Mouse (Mus musculus) thymus, postnatal 4 days (tissue): ENCODE data around the gene Klhdc9.
"Not testable (repeated sequence)": the region's sequence is repeated elsewhere in the genome, so short reads cannot be mapped to it uniquely, and the experiment has no call there.

Source experiments
- DNase-seq: peaks from one replicate; pipeline ENCODE4 v3.0.0; 2021

Gene Klhdc9

DNA sequence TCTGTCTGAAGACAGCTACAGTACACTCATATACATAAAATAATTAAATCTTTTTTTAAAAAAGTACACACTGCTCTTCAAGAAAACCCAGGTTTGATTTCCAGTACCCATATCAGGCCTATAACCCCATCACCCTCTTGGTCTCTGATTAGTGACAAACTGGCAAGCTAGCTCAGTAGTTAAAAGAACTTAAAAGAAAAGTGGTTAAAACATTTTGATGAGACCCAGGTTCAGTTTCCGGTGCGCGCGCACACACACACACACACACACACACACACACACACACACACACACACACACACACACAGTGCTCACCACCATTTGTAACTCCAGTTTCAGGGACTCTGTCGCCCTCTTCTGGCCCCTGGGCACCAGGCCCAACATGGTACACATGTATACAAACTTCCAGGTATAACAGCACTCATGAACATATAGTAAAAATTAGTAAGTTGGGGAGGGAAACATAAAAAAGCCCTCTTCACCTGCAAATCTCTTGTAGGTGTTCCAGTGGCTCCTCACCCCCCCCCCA is 4.7 kb downstream of the Klhdc9 start:
- DNase-seq: peak; percentile 78

DNA sequence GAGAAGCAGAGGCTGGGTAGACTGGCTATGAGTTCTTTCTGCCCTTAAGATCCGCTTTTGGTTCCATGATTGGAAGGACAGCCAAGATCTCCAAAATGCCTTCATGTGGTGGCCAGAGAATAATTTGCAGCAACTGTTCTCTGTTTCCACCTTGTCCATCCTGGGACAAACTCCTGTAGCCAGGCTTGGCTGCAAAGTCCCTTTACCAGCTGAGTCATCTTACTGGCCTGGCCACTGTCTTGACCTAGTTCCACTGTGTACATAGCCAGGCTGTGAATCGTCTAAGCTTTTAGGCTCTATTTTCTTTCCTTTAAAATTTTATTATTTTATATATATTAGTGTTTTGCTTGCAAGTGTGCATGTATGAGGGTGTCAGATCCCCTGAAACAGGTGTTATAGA is 11.4 kb downstream of the Klhdc9 start:
- DNase-seq: no peak

GRCm38 (mm10) chr1:171348665-171349064 is 11.9 kb downstream of the Klhdc9 start:
- no peak for DNase-seq

GRCm38 (mm10) chr1:171346095-171346450 is 14.5 kb downstream of the Klhdc9 start:
- no peak for DNase-seq

- DNase-seq: peak; percentile 93
These were observed 15.1 kb downstream of the Klhdc9 start, which contains the start of the genes Nit1 and Pfdn2 for GRCm38 (mm10) chr1:171345225-171346094. Gene Nit1, minus strand, starts transcription at chr1:171345646. Gene Pfdn2, plus strand, starts transcription at chr1:171345670.

GRCm38 (mm10) chr1:171344715-171345114 is 15.9 kb downstream of the Klhdc9 start:
- DNase-seq: no peak

- DNase-seq: peak; percentile 28
These were observed 16.5 kb downstream of the Klhdc9 start for GRCm38 (mm10) chr1:171343922-171344677.

- DNase-seq: no peak
These were observed 18.1 kb downstream of the Klhdc9 start for GRCm38 (mm10) chr1:171342262-171343207.

- DNase-seq: no peak
These were observed 30.4 kb downstream of the Klhdc9 start for GRCm38 (mm10) chr1:171330216-171330560.

- peak; percentile 89 for DNase-seq
These were observed 31.0 kb downstream of the Klhdc9 start for GRCm38 (mm10) chr1:171329433-171330215.

GRCm38 (mm10) chr1:171328839-171329432 is 31.7 kb downstream of the Klhdc9 start, which contains the start of gene Dedd:
Gene Dedd, plus strand, starts transcription at chr1:171329145.
- peak; percentile 90 for DNase-seq

- DNase-seq: peak; percentile 17
These were observed 32.4 kb downstream of the Klhdc9 start for GRCm38 (mm10) chr1:171328244-171328643.

GRCm38 (mm10) chr1:171326588-171326987 is 34.0 kb downstream of the Klhdc9 start:
- not testable (repeated sequence) for DNase-seq

DNA sequence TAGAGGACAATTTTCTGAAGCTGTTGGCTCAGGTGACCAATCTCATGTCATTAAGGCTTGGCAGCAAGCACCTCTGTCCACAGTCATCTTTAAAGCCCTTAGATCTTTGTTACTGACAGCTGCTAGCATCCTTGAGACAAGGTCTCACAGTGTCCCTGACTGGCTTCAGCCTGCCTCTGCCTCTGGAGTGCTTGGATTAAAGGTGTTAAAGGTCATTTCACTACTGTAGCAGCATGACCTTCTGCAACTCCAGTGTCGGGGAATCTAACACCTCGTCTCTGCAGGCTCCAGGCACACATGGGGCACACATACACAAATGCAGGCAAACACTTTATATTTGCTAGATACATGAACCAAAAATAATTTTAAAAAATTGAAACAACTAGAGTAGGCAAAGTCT is 35.0 kb downstream of the Klhdc9 start:
- no peak for DNase-seq

- DNase-seq: no peak
These were observed 38.6 kb downstream of the Klhdc9 start for GRCm38 (mm10) chr1:171322012-171322411.

- DNase-seq: peak; percentile 54
These were observed 39.2 kb downstream of the Klhdc9 start for GRCm38 (mm10) chr1:171321415-171321814.

DNA sequence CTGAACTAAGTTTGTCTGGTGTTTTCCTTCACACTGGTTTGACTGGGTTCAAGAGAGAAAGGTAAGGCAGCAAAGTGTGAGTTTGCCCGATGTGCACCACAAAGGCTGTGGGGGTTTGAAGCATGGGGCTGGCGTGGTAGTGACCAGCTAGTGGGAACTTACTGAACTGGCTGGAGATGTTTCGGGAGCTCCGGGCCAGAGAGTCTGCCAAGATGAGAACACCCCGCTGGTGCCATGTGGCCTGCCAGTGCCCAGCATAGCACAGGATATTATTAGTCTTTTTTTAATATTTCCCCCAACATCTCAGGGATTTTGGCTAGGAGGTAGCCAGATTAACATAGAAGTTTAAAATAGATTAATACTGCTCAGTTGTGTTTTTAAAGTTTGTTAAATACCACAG is 40.4 kb downstream of the Klhdc9 start:
- DNase-seq: no peak

- no peak for DNase-seq
These were observed 40.9 kb downstream of the Klhdc9 start for GRCm38 (mm10) chr1:171319748-171320147.

DNA sequence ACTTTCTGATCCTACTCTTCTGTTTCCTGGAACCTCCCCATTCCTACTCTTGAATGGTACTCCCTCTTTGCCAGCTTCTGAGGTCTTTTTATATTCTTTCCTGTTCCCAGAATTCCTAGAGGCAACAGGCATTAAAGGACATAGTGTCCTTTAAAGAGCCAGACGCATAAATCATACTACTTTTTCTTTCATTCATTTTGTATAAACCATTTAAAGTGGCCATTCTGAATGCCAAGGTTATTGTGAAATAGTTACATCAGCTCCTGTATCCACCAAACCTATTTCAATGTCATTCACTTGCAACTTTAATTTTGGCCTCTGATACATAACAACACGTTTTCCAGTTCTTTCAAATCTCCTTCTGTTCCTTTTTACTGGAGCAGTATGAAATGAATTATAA is 51.3 kb downstream of the Klhdc9 start:
- no peak for DNase-seq
